Mouse (Mus musculus) limb, embryonic 10.5 days (tissue): ENCODE measurements around the gene Gmppb. TPM values are rescaled to one million over a fixed set of nuclear protein-coding genes. Genes with fewer than 3 reads are reported as not detected.

Source experiments
- DNase-seq: peaks from one replicate; pipeline ENCODE4 v3.0.0-alpha.2; 2017; ENCODE audit warnings: low spot score
- H3K27ac ChIP-seq: fragments of 300-500 bp; sonication (generic); 2 replicates; pipeline ENCODE4 v1.5.1; 2016; ENCODE audit warnings: mild to moderate bottlenecking
- H3K27me3 ChIP-seq: fragments of 300-500 bp; sonication (generic); 2 replicates; pipeline ENCODE4 v1.6.1; 2016; ENCODE audit warnings: low read depth, mild to moderate bottlenecking; ENCODE audit not compliant: poor library complexity, severe bottlenecking
- H3K36me3 ChIP-seq: fragments of 300-500 bp; sonication (generic); 2 replicates; pipeline ENCODE4 v1.6.1; 2016; ENCODE audit warnings: mild to moderate bottlenecking, moderate library complexity
- H3K4me1 ChIP-seq: fragments of 300-500 bp; sonication (generic); 2 replicates; pipeline ENCODE4 v1.6.1; 2016
- H3K4me3 ChIP-seq: fragments of 300-500 bp; sonication (generic); 2 replicates; pipeline ENCODE4 v1.5.1; 2016; ENCODE audit warnings: mild to moderate bottlenecking, moderate library complexity
- H3K9me3 ChIP-seq: fragments of 300-500 bp; sonication (generic); replicated peaks from 2 replicates; pipeline ENCODE4 v1.6.1; 2016; ENCODE audit warnings: mild to moderate bottlenecking
- WGBS: fragments of 180-500 bp; shearing (Covaris S2); methylation state at CpG from one replicate; pipeline ENCODE4 v1.1.7; 2016; 5-methylcytosine and 5-hydroxymethylcytosine counted together
- polyA plus RNA-seq: library from polyadenylated mRNA; unstranded; fragments of >200 nt; fragmentation: Nextera tagmentation; extraction: Ambion mirVana; gene quantifications from 2 replicates; pipeline ENCODE4 v1.2.1, GENCODE M21; 2016

Gmppb gene
- polyA plus RNA-seq, 1 experiment from 2014 or later: 26.4 TPM

- no peak overlapping the region for H3K4me3 ChIP-seq
- H3K4me1 ChIP-seq: peaks cover 8% of the 10 kb centered on the region; the same call in 1 of the 2 replicates
- H3K36me3 ChIP-seq: peaks cover 69% of the 10 kb centered on the region
- H3K9me3 ChIP-seq: no peaks in the 10 kb centered on the region
- no peak for DNase-seq
- 97% methylated on average over 7 of the region's 7 CpGs for WGBS
- H3K27me3 ChIP-seq: no peaks in the 10 kb centered on the region
- no peak overlapping the region for H3K27ac ChIP-seq
These were observed 20.5 kb downstream of the Gmppb start for GRCm38 (mm10) chr9:108069529-108069928.

- Histone ChIP-seq H3K4me1 (peaks cover 8% of the 10 kb centered on the region; the same call in 1 of the 2 replicates), H3K36me3 (peaks cover 49% of the 10 kb centered on the region), H3K9me3 (no peaks in the 10 kb centered on the region), H3K27me3 (no peaks in the 10 kb centered on the region), H3K4me3 (no peak overlapping the region), H3K27ac (no peak overlapping the region)
- DNase-seq: no peak
- 93% methylated on average over 4 of the region's 4 CpGs for WGBS
These were observed 22.8 kb downstream of the Gmppb start for GRCm38 (mm10) chr9:108071801-108072200.

GRCm38 (mm10) chr9:108072481-108072924 lies 23.5 kb downstream of the Gmppb start:
- Histone ChIP-seq H3K4me3 (no peak overlapping the region), H3K36me3 (peaks cover 43% of the 10 kb centered on the region), H3K4me1 (peaks cover 13% of the 10 kb centered on the region; the same call in 1 of the 2 replicates), H3K27ac (no peak overlapping the region), H3K27me3 (no peaks in the 10 kb centered on the region), H3K9me3 (no peaks in the 10 kb centered on the region)
- 55% methylated on average over 9 of the region's 9 CpGs for whole genome bisulfite sequencing
- no peak for DNase-seq

GRCm38 (mm10) chr9:108073141-108073930 lies 24.3 kb downstream of the Gmppb start:
- Histone ChIP-seq H3K27me3 (no peaks in the 10 kb centered on the region), H3K36me3 (peaks cover 38% of the 10 kb centered on the region), H3K9me3 (no peaks in the 10 kb centered on the region), H3K27ac (no peak overlapping the region), H3K4me1 (peaks cover 18% of the 10 kb centered on the region), H3K4me3 (no peak overlapping the region)
- WGBS: 64% methylated on average over 7 of the region's 7 CpGs
- no peak for DNase-seq

GRCm38 (mm10) chr9:108080168-108080567 lies 31.1 kb downstream of the Gmppb start, which contains the start of gene Mst1:
TSS of gene Mst1 (plus strand) at chr9:108080436.
- H3K27me3 ChIP-seq: peaks cover 54% of the 10 kb centered on the region
- peak within 1 kb of the TSS; percentile 85 for H3K4me3 ChIP-seq
- DNase-seq: no peak
- H3K27ac ChIP-seq: peak within 1 kb of the TSS; percentile 90
- peaks cover 16% of the 10 kb centered on the region for H3K36me3 ChIP-seq
- H3K4me1 ChIP-seq: peaks cover 51% of the 10 kb centered on the region
- 74% methylated on average over 5 of the region's 5 CpGs for WGBS
- no peaks in the 10 kb centered on the region for H3K9me3 ChIP-seq

GRCm38 (mm10) chr9:108082549-108082948 lies 33.5 kb downstream of the Gmppb start:
- Histone ChIP-seq H3K4me3 (peak overlapping the region; percentile 29), H3K36me3 (peaks cover 40% of the 10 kb centered on the region), H3K4me1 (peaks cover 46% of the 10 kb centered on the region), H3K27me3 (peaks cover 58% of the 10 kb centered on the region), H3K9me3 (no peaks in the 10 kb centered on the region), H3K27ac (no peak overlapping the region)
- no peak for DNase-seq
- WGBS: 4% methylated on average over 19 of the region's 19 CpGs

- Histone ChIP-seq H3K4me3 (peak within 1 kb of the TSS; percentile 29), H3K9me3 (no peaks in the 10 kb centered on the region), H3K27ac (no peak within 1 kb of the TSS), H3K36me3 (peaks cover 45% of the 10 kb centered on the region), H3K4me1 (peaks cover 42% of the 10 kb centered on the region), H3K27me3 (peaks cover 58% of the 10 kb centered on the region)
- no peak for DNase-seq
- WGBS: 33% methylated on average over 12 of the region's 12 CpGs
These were observed 34.0 kb downstream of the Gmppb start, which contains the start of gene Rnf123 for GRCm38 (mm10) chr9:108082988-108083431. TSS of gene Rnf123 (minus strand) at chr9:108083346.

- H3K36me3 ChIP-seq: peaks cover 50% of the 10 kb centered on the region
- H3K27me3 ChIP-seq: peaks cover 58% of the 10 kb centered on the region
- H3K4me1 ChIP-seq: peaks cover 36% of the 10 kb centered on the region
- 80% methylated on average over 6 of the region's 6 CpGs for WGBS
- no peak overlapping the region for H3K27ac ChIP-seq
- no peak for DNase-seq
- no peaks in the 10 kb centered on the region for H3K9me3 ChIP-seq
- H3K4me3 ChIP-seq: no peak overlapping the region
These were observed 34.5 kb downstream of the Gmppb start for GRCm38 (mm10) chr9:108083561-108083960.

GRCm38 (mm10) chr9:108085261-108085660 lies 36.2 kb downstream of the Gmppb start:
- Histone ChIP-seq H3K4me1 (peaks cover 20% of the 10 kb centered on the region), H3K27ac (no peak overlapping the region), H3K27me3 (peaks cover 53% of the 10 kb centered on the region), H3K4me3 (no peak overlapping the region), H3K9me3 (no peaks in the 10 kb centered on the region), H3K36me3 (peaks cover 67% of the 10 kb centered on the region)
- 96% methylated on average over 4 of the region's 4 CpGs for WGBS
- DNase-seq: no peak

- 95% methylated on average over 7 of the region's 7 CpGs for WGBS
- Histone ChIP-seq H3K4me1 (peaks cover 26% of the 10 kb centered on the region), H3K27ac (no peak overlapping the region), H3K27me3 (no peaks in the 10 kb centered on the region), H3K36me3 (peaks cover 73% of the 10 kb centered on the region), H3K9me3 (no peaks in the 10 kb centered on the region), H3K4me3 (no peak overlapping the region)
- no peak for DNase-seq
These were observed 41.6 kb downstream of the Gmppb start for GRCm38 (mm10) chr9:108090611-108091120.

GRCm38 (mm10) chr9:108093586-108093985 lies 44.5 kb downstream of the Gmppb start:
- Histone ChIP-seq H3K27ac (peak overlapping the region; percentile 89), H3K27me3 (no peaks in the 10 kb centered on the region), H3K36me3 (peaks cover 43% of the 10 kb centered on the region), H3K4me3 (peak overlapping the region; percentile 96), H3K4me1 (peaks cover 30% of the 10 kb centered on the region), H3K9me3 (no peaks in the 10 kb centered on the region)
- 70% methylated on average over 10 of the region's 10 CpGs for WGBS
- no peak for DNase-seq

GRCm38 (mm10) chr9:108094184-108094941 lies 45.3 kb downstream of the Gmppb start, which contains the start of gene Apeh:
TSS of gene Apeh (minus strand) at chr9:108094606.
- no peaks in the 10 kb centered on the region for H3K27me3 ChIP-seq
- peak; percentile 95 for DNase-seq
- H3K9me3 ChIP-seq: no peaks in the 10 kb centered on the region
- H3K27ac ChIP-seq: peak within 1 kb of the TSS; percentile 89
- H3K4me1 ChIP-seq: peaks cover 34% of the 10 kb centered on the region
- H3K4me3 ChIP-seq: peak within 1 kb of the TSS; percentile 96
- WGBS: under 1% methylated on average over 52 of the region's 52 CpGs
- H3K36me3 ChIP-seq: peaks cover 36% of the 10 kb centered on the region
